Mouse (Mus musculus): ENCODE data around the gene Etv3. TPM values are rescaled to one million over a fixed set of nuclear protein-coding genes. Genes with fewer than 3 reads are reported as not detected.

Gene Etv3
- total and polyA plus RNA-seq, 3 experiments = 7.4 to 10.4 TPM; not detected in 1

- Histone ChIP-seq H3K79me2 (ENCODE audit: control insufficient read depth, insufficient read depth, low read length, poor library complexity) (no peaks in the 10 kb centered on the region), H3K4me1 (ENCODE audit: control insufficient read depth in 1 of 2, insufficient read depth in 2 of 2, low read length in 2 of 2) (no peaks in the 10 kb centered on the region), H3K9ac (ENCODE audit: control insufficient read depth, low read depth, low read length, poor library complexity, severe bottlenecking) (no peak overlapping the region), H3K27ac (ENCODE audit: control insufficient read depth, low read depth, low read length) (no peak overlapping the region), H3K36me3 (ENCODE audit: control insufficient read depth in 1 of 2, insufficient read depth in 2 of 2, low read length in 2 of 2) (no peaks in the 10 kb centered on the region), H3K9me3 (replicated peaks; ENCODE audit: insufficient read depth, low read length) (no peaks in the 10 kb centered on the region), H3K4me3 (ENCODE audit: control insufficient read depth in 1 of 2, insufficient read depth in 1 of 2, low read depth in 2 of 2, low read length in 2 of 2) (no peak overlapping the region), H3K27me3 (ENCODE audit: control insufficient read depth in 1 of 2, insufficient read depth in 2 of 2, low read length in 2 of 2) (no peaks in the 10 kb centered on the region; a peak in 1 of 4 replicates)
- TF ChIP-seq SIN3A (IDR thresholded peaks at IDR 0.05; ENCODE audit: low read length) (no peak), UBTF (IDR thresholded peaks at IDR 0.05; ENCODE audit: borderline replicate concordance, insufficient read depth, low read depth, low read length) (no peak), NELFE (IDR thresholded peaks at IDR 0.05; ENCODE audit: low read depth, low read length) (no peak), POLR2AphosphoS2 (IDR thresholded peaks at IDR 0.05; ENCODE audit: low read length) (no peak), RAD21 (IDR thresholded peaks at IDR 0.05; ENCODE audit: low read depth, low read length) (no peak), HCFC1 (IDR thresholded peaks at IDR 0.05; ENCODE audit: low read depth, low read length) (no peak), NRF1 (IDR thresholded peaks at IDR 0.05; ENCODE audit: insufficient read depth, low read depth, low read length, poor library complexity, severe bottlenecking) (no peak), MYB (IDR thresholded peaks at IDR 0.05; ENCODE audit: low read depth, low read length) (no peak), POLR2A (IDR thresholded peaks at IDR 0.05; ENCODE audit: control insufficient read depth in 1 of 2, insufficient read depth in 1 of 2, low read depth in 1 of 2, low read length in 2 of 2, poor library complexity in 1 of 2) (no peak), BHLHE40 (IDR thresholded peaks at IDR 0.05; ENCODE audit: borderline replicate concordance, low read depth, low read length) (no peak), CHD1 (IDR thresholded peaks at IDR 0.05; ENCODE audit: low read depth, low read length) (no peak), MAZ (IDR thresholded peaks at IDR 0.05; ENCODE audit: low read depth, low read length) (no peak), POLR2AphosphoS5 (IDR thresholded peaks at IDR 0.05; ENCODE audit: borderline replicate concordance, low read depth, low read length) (no peak), GATA1 (IDR thresholded peaks at IDR 0.05; ENCODE audit: low read depth, low read length) (no peak), RCOR1 (IDR thresholded peaks at IDR 0.05; ENCODE audit: low read depth, low read length) (no peak), CTCF (IDR thresholded peaks at IDR 0.05 in 2 of 3, conservative IDR thresholded peaks at IDR 0.05 in 1 of 3; ENCODE audit: control insufficient read depth in 1 of 3, insufficient read depth in 1 of 3, low read depth in 2 of 3, low read length in 3 of 3, poor library complexity in 1 of 3, severe bottlenecking in 1 of 3) (no peak), ZMIZ1 (IDR thresholded peaks at IDR 0.05; ENCODE audit: low read depth, low read length) (no peak), GABPA (IDR thresholded peaks at IDR 0.05; ENCODE audit: low read depth, low read length) (no peak), USF1 (IDR thresholded peaks at IDR 0.05; ENCODE audit: low read depth, low read length) (no peak), EP300 (IDR thresholded peaks at IDR 0.05; ENCODE audit: low read depth in 1 of 2, low read length in 2 of 2) (no peak)
- DNase-seq (ENCODE audit: low read depth, low spot score) = no peak
These were observed 21.1 kb downstream of the Etv3 start for GRCm38 (mm10) chr3:87546291-87546721.

- H3K27ac ChIP-seq (ENCODE audit: control insufficient read depth, low read depth, low read length) = no peak overlapping the region
- H3K9me3 ChIP-seq (replicated peaks; ENCODE audit: insufficient read depth, low read length) = no peaks in the 10 kb centered on the region
- H3K27me3 ChIP-seq (ENCODE audit: control insufficient read depth in 1 of 2, insufficient read depth in 2 of 2, low read length in 2 of 2) = no peaks in the 10 kb centered on the region; a peak in 1 of 4 replicates
- no peaks in the 10 kb centered on the region for H3K36me3 ChIP-seq (ENCODE audit: control insufficient read depth in 1 of 2, insufficient read depth in 2 of 2, low read length in 2 of 2)
- no peak overlapping the region for H3K4me3 ChIP-seq (ENCODE audit: control insufficient read depth in 1 of 2, insufficient read depth in 1 of 2, low read depth in 2 of 2, low read length in 2 of 2)
- TF ChIP-seq CHD2 (IDR thresholded peaks at IDR 0.05; ENCODE audit: low read length) (no peak), POLR2AphosphoS5 (IDR thresholded peaks at IDR 0.05; ENCODE audit: borderline replicate concordance, low read depth, low read length) (no peak), ETS1 (IDR thresholded peaks at IDR 0.05; ENCODE audit: low read depth, low read length) (no peak), SIN3A (IDR thresholded peaks at IDR 0.05; ENCODE audit: low read length) (no peak), MYB (IDR thresholded peaks at IDR 0.05; ENCODE audit: low read depth, low read length) (no peak), ELF1 (IDR thresholded peaks at IDR 0.05; ENCODE audit: low read depth, low read length) (no peak), RAD21 (IDR thresholded peaks at IDR 0.05; ENCODE audit: low read depth, low read length) (no peak), BHLHE40 (IDR thresholded peaks at IDR 0.05; ENCODE audit: borderline replicate concordance, low read depth, low read length) (no peak), POLR2AphosphoS2 (IDR thresholded peaks at IDR 0.05; ENCODE audit: low read length) (no peak), USF2 (IDR thresholded peaks at IDR 0.05; ENCODE audit: borderline replicate concordance in 1 of 2, insufficient read depth in 1 of 2, low read depth in 1 of 2, low read length in 2 of 2) (no peak), RCOR1 (IDR thresholded peaks at IDR 0.05; ENCODE audit: low read depth, low read length) (no peak), SMC3 (IDR thresholded peaks at IDR 0.05; ENCODE audit: low read depth, low read length) (no peak), UBTF (IDR thresholded peaks at IDR 0.05; ENCODE audit: borderline replicate concordance, insufficient read depth, low read depth, low read length) (no peak), GATA1 (IDR thresholded peaks at IDR 0.05; ENCODE audit: low read depth, low read length) (no peak), MAFK (IDR thresholded peaks at IDR 0.05; ENCODE audit: borderline replicate concordance, low read depth, low read length) (no peak), TCF12 (IDR thresholded peaks at IDR 0.05; ENCODE audit: low read depth, low read length) (no peak), CTCF (IDR thresholded peaks at IDR 0.05 in 2 of 3, conservative IDR thresholded peaks at IDR 0.05 in 1 of 3; ENCODE audit: control insufficient read depth in 1 of 3, insufficient read depth in 1 of 3, low read depth in 2 of 3, low read length in 3 of 3, poor library complexity in 1 of 3, severe bottlenecking in 1 of 3) (no peak), TBP (IDR thresholded peaks at IDR 0.05; ENCODE audit: low read depth, low read length) (no peak), CHD1 (IDR thresholded peaks at IDR 0.05; ENCODE audit: low read depth, low read length) (no peak), E2F4 (IDR thresholded peaks at IDR 0.05; ENCODE audit: borderline replicate concordance, low read depth, low read length) (no peak)
- H3K9ac ChIP-seq (ENCODE audit: control insufficient read depth, low read depth, low read length, poor library complexity, severe bottlenecking) = no peak overlapping the region
- no peaks in the 10 kb centered on the region for H3K79me2 ChIP-seq (ENCODE audit: control insufficient read depth, insufficient read depth, low read length, poor library complexity)
- H3K4me1 ChIP-seq (ENCODE audit: control insufficient read depth in 1 of 2, insufficient read depth in 2 of 2, low read length in 2 of 2) = no peaks in the 10 kb centered on the region
- no peak for DNase-seq (ENCODE audit: low read depth, low spot score)
These were observed 24.7 kb downstream of the Etv3 start for GRCm38 (mm10) chr3:87549908-87550307.
